Mouse (Mus musculus): ENCODE measurements at regions not wholly inside any gene's neighbourhood (a gene's known extent, or its start where the extent isn't known, plus 50 kb on each side); places are given as distances from the start of the nearest gene placed in this dataset.

- Histone ChIP-seq H3K9ac (replicated peaks; ENCODE audit: low read depth) (no peak overlapping the region), H3K36me3 (ENCODE audit: insufficient read depth, low read length) (no peaks in the 10 kb centered on the region), H3K4me3 (ENCODE audit: low read depth, low read length) (no peak overlapping the region), H3K9me3 (ENCODE audit: low read length) (no peaks in the 10 kb centered on the region), H3K27ac (ENCODE audit: low read length) (no peak overlapping the region), H3K27me3 (replicated peaks; ENCODE audit: insufficient read depth, low read length) (no peaks in the 10 kb centered on the region), H3K4me2 (replicated peaks; ENCODE audit: low read depth, low read length) (no peak overlapping the region), H3K4me1 (ENCODE audit: insufficient read depth, low read depth, low read length) (no peaks in the 10 kb centered on the region)
- TF ChIP-seq EP300 (IDR thresholded peaks at IDR 0.05): no peak
- no peak for TF ChIP-seq CTCF (IDR thresholded peaks at IDR 0.05)
- ATAC-seq (no peak), DNase-seq (ENCODE audit: low spot score) (no peak)
- 58% methylated on average over 2 of the region's 2 CpGs for WGBS
Observed at GRCm38 (mm10) chr7:95143037-95143436, 1028.0 kb upstream of the Tenm4 start.

Data from lung, postnatal 0 days (tissue).